Mouse (Mus musculus) lung, embryonic 16.5 days (tissue): Measurements from ENCODE around the gene Vwa3b. TPM values are rescaled to one million over a fixed set of nuclear protein-coding genes. Genes with fewer than 3 reads are reported as not detected.

Source experiments
- ATAC-seq: fragments of 200-750 bp; cut with Nextera tagmentation; 2 replicates; pipeline ENCODE4 v1.8.0; 2017; ENCODE audit warnings: low read depth, mild to moderate bottlenecking, moderate library complexity
- H3K27ac ChIP-seq: fragments of 300-500 bp; sonication (generic); 2 replicates; pipeline ENCODE4 v1.5.1; 2014; ENCODE audit warnings: mild to moderate bottlenecking, control low read depth, low read length
- H3K27me3 ChIP-seq: fragments of 300-500 bp; sonication (generic); 2 replicates; pipeline ENCODE4 v1.6.1; 2014; ENCODE audit warnings: low read depth, low read length, mixed read lengths; ENCODE audit not compliant: control insufficient read depth, insufficient read depth
- H3K36me3 ChIP-seq: fragments of 300-500 bp; sonication (generic); 2 replicates; pipeline ENCODE4 v1.6.1; 2014; ENCODE audit warnings: low read length; ENCODE audit not compliant: control insufficient read depth, insufficient read depth
- H3K4me1 ChIP-seq: fragments of 300-500 bp; sonication (generic); replicated peaks from 2 replicates; pipeline ENCODE4 v1.6.1; 2014; ENCODE audit warnings: low read length, mixed read lengths; ENCODE audit not compliant: control insufficient read depth, insufficient read depth
- H3K4me2 ChIP-seq: fragments of 300-500 bp; sonication (generic); 2 replicates; pipeline ENCODE4 v1.6.1; 2014; ENCODE audit warnings: low read depth, low read length, control low read depth
- H3K4me3 ChIP-seq: fragments of 300-500 bp; sonication (generic); 2 replicates; pipeline ENCODE4 v1.5.1; 2014; ENCODE audit warnings: mild to moderate bottlenecking, low read length, control low read depth
- H3K9ac ChIP-seq: fragments of 300-500 bp; sonication (generic); 2 replicates; pipeline ENCODE4 v1.6.1; 2014; ENCODE audit warnings: low read length, control low read depth
- H3K9me3 ChIP-seq: fragments of 300-500 bp; sonication (generic); 2 replicates; pipeline ENCODE4 v1.6.1; 2016; ENCODE audit warnings: low read length; ENCODE audit not compliant: control insufficient read depth
- WGBS: fragments of 180-500 bp; shearing (Covaris S2); extraction: QIAGEN DNeasy Blood & Tissue Kit; methylation state at CpG from one replicate; pipeline ENCODE4 v1.1.7; 2014; 5-methylcytosine and 5-hydroxymethylcytosine counted together
- polyA plus RNA-seq: library from polyadenylated mRNA; unstranded; fragments of >200 nt; fragmentation: Nextera tagmentation; extraction: Ambion mirVana; gene quantifications from 2 replicates; pipeline ENCODE4 v1.2.1, GENCODE M21; 2015

The Vwa3b gene
- polyA plus RNA-seq: 1.1 and 1.3 TPM in 2 replicates

GRCm38 (mm10) chr1:37025962-37026686 is at the start of gene Vwa3b:
Gene Vwa3b, plus strand, starts transcription at chr1:37026596.
- ATAC-seq: no peak
- no peak within 1 kb of the TSS for H3K27ac ChIP-seq
- H3K36me3 ChIP-seq: no peaks in the 10 kb centered on the region
- 59% methylated on average over 5 of the region's 5 CpGs for WGBS
- no peak within 1 kb of the TSS for H3K9ac ChIP-seq
- H3K9me3 ChIP-seq: no peaks in the 10 kb centered on the region
- H3K27me3 ChIP-seq: no peaks in the 10 kb centered on the region; the same call in 1 of the 2 replicates
- no peak within 1 kb of the TSS for H3K4me3 ChIP-seq
- H3K4me2 ChIP-seq: no peak within 1 kb of the TSS
- H3K4me1 ChIP-seq: peaks cover 3% of the 10 kb centered on the region

GRCm38 (mm10) chr1:36976770-36977169 is 49.6 kb upstream of the Vwa3b start:
- ATAC-seq: no peak
- Histone ChIP-seq H3K9me3 (peaks cover 2% of the 10 kb centered on the region; the same call in 1 of the 2 replicates), H3K9ac (no peak overlapping the region), H3K27me3 (no peaks in the 10 kb centered on the region), H3K4me1 (no peaks in the 10 kb centered on the region), H3K4me3 (no peak overlapping the region), H3K36me3 (no peaks in the 10 kb centered on the region), H3K4me2 (no peak overlapping the region), H3K27ac (no peak overlapping the region)
- 62% methylated on average over 4 of the region's 4 CpGs for WGBS

GRCm38 (mm10) chr1:36982191-36982961 is 44.0 kb upstream of the Vwa3b start:
- no peak overlapping the region for H3K27ac ChIP-seq
- H3K27me3 ChIP-seq: no peaks in the 10 kb centered on the region
- no peak overlapping the region for H3K4me3 ChIP-seq
- H3K4me1 ChIP-seq: no peaks in the 10 kb centered on the region
- H3K4me2 ChIP-seq: no peak overlapping the region
- H3K36me3 ChIP-seq: no peaks in the 10 kb centered on the region
- no peak overlapping the region for H3K9ac ChIP-seq
- no peak for ATAC-seq
- WGBS: 75% methylated on average over 9 of the region's 9 CpGs
- H3K9me3 ChIP-seq: no peaks in the 10 kb centered on the region

GRCm38 (mm10) chr1:36983754-36984153 is 42.6 kb upstream of the Vwa3b start:
- no peak overlapping the region for H3K4me2 ChIP-seq
- H3K4me3 ChIP-seq: no peak overlapping the region
- H3K36me3 ChIP-seq: no peaks in the 10 kb centered on the region
- H3K9ac ChIP-seq: no peak overlapping the region
- 32% methylated on average over 4 of the region's 4 CpGs for WGBS
- no peaks in the 10 kb centered on the region for H3K27me3 ChIP-seq
- H3K4me1 ChIP-seq: no peaks in the 10 kb centered on the region
- no peaks in the 10 kb centered on the region for H3K9me3 ChIP-seq
- no peak for ATAC-seq
- no peak overlapping the region for H3K27ac ChIP-seq

- Histone ChIP-seq H3K4me2 (no peak overlapping the region), H3K4me3 (no peak overlapping the region), H3K9me3 (no peaks in the 10 kb centered on the region), H3K27me3 (no peaks in the 10 kb centered on the region), H3K36me3 (no peaks in the 10 kb centered on the region), H3K27ac (no peak overlapping the region), H3K9ac (no peak overlapping the region), H3K4me1 (no peaks in the 10 kb centered on the region)
- whole genome bisulfite sequencing: 35% methylated on average over 6 of the region's 6 CpGs
- ATAC-seq: no peak
These were observed 42.0 kb upstream of the Vwa3b start for GRCm38 (mm10) chr1:36984406-36984805.

GRCm38 (mm10) chr1:36985896-36986295 is 40.5 kb upstream of the Vwa3b start:
- WGBS: 55% methylated on average over 6 of the region's 6 CpGs
- H3K9me3 ChIP-seq: no peaks in the 10 kb centered on the region
- no peak overlapping the region for H3K4me2 ChIP-seq

GRCm38 (mm10) chr1:36986396-36987160 is 39.8 kb upstream of the Vwa3b start:
- H3K4me2 ChIP-seq: no peak overlapping the region
- WGBS: 65% methylated on average over 14 of the region's 14 CpGs
- no peaks in the 10 kb centered on the region for H3K4me1 ChIP-seq
- H3K27ac ChIP-seq: no peak overlapping the region
- H3K36me3 ChIP-seq: no peaks in the 10 kb centered on the region
- no peak for ATAC-seq
- H3K27me3 ChIP-seq: no peaks in the 10 kb centered on the region
- H3K9ac ChIP-seq: no peak overlapping the region
- H3K4me3 ChIP-seq: no peak overlapping the region
- H3K9me3 ChIP-seq: no peaks in the 10 kb centered on the region

More at GRCm38 (mm10) chr1:36985896-36986295, 40.5 kb upstream of the Vwa3b start:
- Histone ChIP-seq H3K4me3 (no peak overlapping the region), H3K27ac (no peak overlapping the region), H3K36me3 (no peaks in the 10 kb centered on the region), H3K27me3 (no peaks in the 10 kb centered on the region), H3K9ac (no peak overlapping the region), H3K4me1 (no peaks in the 10 kb centered on the region)
- no peak for ATAC-seq

- no peaks in the 10 kb centered on the region for H3K9me3 ChIP-seq
- H3K36me3 ChIP-seq: no peaks in the 10 kb centered on the region
- H3K4me1 ChIP-seq: no peaks in the 10 kb centered on the region
- no peaks in the 10 kb centered on the region for H3K27me3 ChIP-seq
- no peak overlapping the region for H3K4me3 ChIP-seq
- WGBS: 73% methylated on average over 10 of the region's 10 CpGs
- no peak overlapping the region for H3K4me2 ChIP-seq
- H3K27ac ChIP-seq: no peak overlapping the region
- ATAC-seq: no peak
- H3K9ac ChIP-seq: no peak overlapping the region
These were observed 38.9 kb upstream of the Vwa3b start for GRCm38 (mm10) chr1:36987172-36988148.
